Mouse (Mus musculus): ENCODE data around the gene Mettl15.
"Not testable (repeated sequence)": the region's sequence is repeated elsewhere in the genome, so short reads cannot be mapped to it uniquely, and the experiment has no call there.

- TF ChIP-seq CTCF, POLR2A (IDR thresholded peaks at IDR 0.05; ENCODE audit: extremely low read depth, insufficient read depth, low read length): not testable (repeated sequence)
These were observed 63.9 kb downstream of the Mettl15 start for GRCm38 (mm10) chr2:109216678-109217077.
